Mouse (Mus musculus) small intestine, adult 2 months (tissue): ENCODE data around the gene Aldoc.

Experiments
- CTCF ChIP-seq: fragments of 200-500 bp; IDR thresholded peaks from 2 replicates; pipeline ENCODE4 v1.5.1; 2012; ENCODE audit warnings: low read depth, mild to moderate bottlenecking, control low read depth, inconsistent platforms, low read length, moderate library complexity, mixed read lengths; ENCODE audit not compliant: insufficient replicate concordance, insufficient read length; ENCODE audit errors: extremely low read depth
- POLR2A ChIP-seq: fragments of 200-500 bp; IDR thresholded peaks from 2 replicates; pipeline ENCODE4 v1.6.1; 2012; ENCODE audit warnings: low read depth, mild to moderate bottlenecking, control low read depth, inconsistent platforms, low read length, moderate library complexity

GRCm38 (mm10) chr11:78300917-78301316 lies 21.9 kb upstream of the Aldoc start:
- TF ChIP-seq CTCF, result no peak
- no peak for TF ChIP-seq POLR2A
